Comparison of ENCODE assay signal across 23 mouse cellular contexts in genomic region chr13:42619555-42620280, GRCm38 (mm10).
DNase-seq lines count a peak whose midpoint lies in the region; TF ChIP-seq lines count a peak whose summit lies in the region.
"Had no signal": no experiment of that assay in that cellular context is flagged by ENCODE, and none has a peak within 500 bp of the region (broad histone marks: within the 10 kb centered on the region; RNA-seq: fewer than 3 reads in every experiment).

No protein-coding gene starts in this region.

- peaks cover 3 to 11% of the 10 kb centered on the region in 2 experiments for H3K4me1 ChIP-seq in CH12.LX (ENCODE audit: control insufficient read depth in 1 of 2, insufficient read depth in 2 of 2)
- H3K4me1 ChIP-seq: heart, embryonic 10.5 days; heart, embryonic 13.5 days; hindbrain, embryonic 12.5 days; hindbrain, embryonic 15.5 days; intestine, embryonic 15.5 days had no signal

- no peak for TF ChIP-seq CTCF in left cerebral cortex, adult 2 months (IDR thresholded peaks at IDR 0.05)
- no peak for TF ChIP-seq CTCF in CH12.LX (conservative IDR thresholded peaks at IDR 0.05 in 1 of 2, IDR thresholded peaks at IDR 0.05 in 1 of 2; ENCODE audit: low read depth in 2 of 2, low read length in 2 of 2)

- no peaks in the 10 kb centered on the region for H3K79me2 ChIP-seq in CH12.LX (replicated peaks; ENCODE audit: control insufficient read depth, extremely low read depth, insufficient read depth, poor library complexity, severe bottlenecking)

- H3K36me3 ChIP-seq in CH12.LX (replicated peaks in 1 of 2; ENCODE audit: control insufficient read depth in 1 of 2, insufficient read depth in 1 of 2, low read length in 1 of 2): no peaks in the 10 kb centered on the region
- H3K36me3 ChIP-seq: G1E; heart, embryonic 10.5 days; heart, embryonic 13.5 days; hindbrain, embryonic 12.5 days; hindbrain, embryonic 15.5 days; intestine, embryonic 15.5 days had no signal

- no peak for TF ChIP-seq POLR2A in CH12.LX (IDR thresholded peaks at IDR 0.05; ENCODE audit: low read depth, low read length)

- no peak for DNase-seq in left cerebral cortex, adult 2 months (ENCODE audit: extremely low spot score in 1 of 2, low spot score in 2 of 2)
- no peak for DNase-seq in left cerebral cortex, postnatal 4 days
- DNase-seq in 416B (ENCODE audit: low read depth) (peak; percentile 7), CH12.LX (ENCODE audit: extremely low read depth) (peak; percentile 54)
- DNase-seq in brain, adult 2 months (ENCODE audit: low read depth, low spot score): peak; percentile 43
- no peak for DNase-seq in kidney, adult 8-10 months
- DNase-seq in layer of hippocampus, adult 8-10 months (ENCODE audit: low spot score in 2 of 2): no peak
- no peak for DNase-seq in layer of hippocampus, adult 18-20 months (ENCODE audit: low spot score in 2 of 2)
- DNase-seq: adrenal gland, adult 8-10 months; adrenal gland, postnatal 25 days; cerebellum, adult 18-20 months; cerebellum, adult 9-10 months; cerebellum, postnatal 14 days; forebrain, postnatal 0 days; gastrocnemius, postnatal 10 days; gastrocnemius, postnatal 36 days; heart, adult 2 months had no signal

- dilution Hi-C loops in CH12.LX (cut with MboI; ENCODE audit: extremely low pct_ligation_motif_present, extremely low pct_unique_long_range_greater_than_20kb, low sequenced_read_pairs): no loop called here

- intact Hi-C loops in left cerebral cortex, adult 2 months (cut with DNase I): no loop called here
- intact Hi-C loops in left cerebral cortex, postnatal 4 days (cut with DNase I): loop anchor here (5.0 kb wide), 1 partner anchor 173 kb away; no protein-coding TSS in a partner anchor

- no peak overlapping the region for H3K9ac ChIP-seq in CH12.LX (ENCODE audit: insufficient read depth, low read depth)
- H3K9ac ChIP-seq: forebrain, postnatal 0 days; heart, embryonic 13.5 days; hindbrain, embryonic 12.5 days; hindbrain, embryonic 15.5 days; intestine, embryonic 15.5 days had no signal

- H3K9me3 ChIP-seq in CH12.LX (replicated peaks; ENCODE audit: low read length): peaks cover 4% of the 10 kb centered on the region
- H3K9me3 ChIP-seq: heart, embryonic 10.5 days; heart, embryonic 13.5 days; hindbrain, embryonic 12.5 days; hindbrain, embryonic 15.5 days; intestine, embryonic 15.5 days had no signal

- no peak overlapping the region for H3K4me2 ChIP-seq in CH12.LX (ENCODE audit: insufficient read depth, low read depth, poor library complexity, severe bottlenecking)
- H3K4me2 ChIP-seq: heart, embryonic 13.5 days; hindbrain, embryonic 12.5 days; hindbrain, embryonic 15.5 days; intestine, embryonic 15.5 days had no signal

- no peak overlapping the region for H3K4me3 ChIP-seq in left cerebral cortex, adult 2 months
- H3K4me3 ChIP-seq in CH12.LX (replicated peaks in 1 of 3; ENCODE audit: low read depth in 2 of 3, low read length in 2 of 3, poor library complexity in 1 of 3): no peak overlapping the region
- H3K4me3 ChIP-seq: heart, adult 2 months; heart, embryonic 10.5 days; heart, embryonic 13.5 days; hindbrain, embryonic 12.5 days; hindbrain, embryonic 15.5 days; intestine, embryonic 15.5 days had no signal

- no peaks in the 10 kb centered on the region for H3K27me3 ChIP-seq in CH12.LX (replicated peaks)
- H3K27me3 ChIP-seq: heart, embryonic 13.5 days; hindbrain, embryonic 12.5 days; hindbrain, embryonic 15.5 days; intestine, embryonic 15.5 days had no signal

- in situ Hi-C loops in CH12.LX (cut with MboI; ENCODE audit: low pct_ligation_motif_present, low pct_unique_long_range_greater_than_20kb, low sequenced_read_pairs): loop anchor here (25.0 kb wide), 1 partner anchor 168 kb away; no protein-coding TSS in a partner anchor

- TF ChIP-seq RAD21 in CH12.LX (IDR thresholded peaks at IDR 0.05; ENCODE audit: low read depth, low read length): no peak

- TF ChIP-seq EP300 in CH12.LX (IDR thresholded peaks at IDR 0.05; ENCODE audit: low read length): no peak

- peak overlapping the region; percentile 40 for H3K27ac ChIP-seq in left cerebral cortex, adult 2 months
- H3K27ac ChIP-seq in CH12.LX (ENCODE audit: insufficient read depth, low read depth): no peak overlapping the region
- H3K27ac ChIP-seq: heart, adult 2 months; heart, embryonic 10.5 days; heart, embryonic 13.5 days; hindbrain, embryonic 12.5 days; hindbrain, embryonic 15.5 days; intestine, embryonic 15.5 days had no signal

TF ChIP-seq in CH12.LX, 34 proteins besides CTCF, POLR2A, EP300 and RAD21:
- TF ChIP-seq USF2 (conservative IDR thresholded peaks at IDR 0.05; ENCODE audit: low read depth, low read length) (peak; percentile 96), USF1 (IDR thresholded peaks at IDR 0.05; ENCODE audit: low read depth, low read length) (peak; percentile 78), BHLHE40 (IDR thresholded peaks at IDR 0.05; ENCODE audit: low read depth, low read length) (peak; percentile 68), ZC3H11A (IDR thresholded peaks at IDR 0.05; ENCODE audit: low read depth, low read length) (no peak), MAZ (IDR thresholded peaks at IDR 0.05; ENCODE audit: low read depth, low read length) (no peak), RCOR1 (conservative IDR thresholded peaks at IDR 0.05; ENCODE audit: low read depth, low read length) (no peak), MAX (IDR thresholded peaks at IDR 0.05; ENCODE audit: low read length) (peak; percentile 85), E2F4 (IDR thresholded peaks at IDR 0.05; ENCODE audit: insufficient replicate concordance, low read depth, low read length) (no peak), CHD1 (IDR thresholded peaks at IDR 0.05; ENCODE audit: low read depth, low read length) (no peak)
TF ChIP-seq in CH12.LX: peak in this region for 4.

Comparison
In these comparisons a context has a peak if more than half of its experiments do, and no peak if none do; other contexts are left out.
1. DNase-seq: peak in 416B (single experiment), CH12.LX (single experiment) and brain, adult 2 months (single experiment); none in left cerebral cortex, adult 2 months (0 of 2), left cerebral cortex, postnatal 4 days (single experiment), kidney, adult 8-10 months (0 of 2), layer of hippocampus, adult 8-10 months (0 of 2) and layer of hippocampus, adult 18-20 months (0 of 2).